Comparison of ENCODE assay signal across 23 mouse cellular contexts in genomic region chr2:150914781-150915515, GRCm38 (mm10). TPM values are rescaled to one million over a fixed set of nuclear protein-coding genes. Genes with fewer than 3 reads are reported as not detected.
DNase-seq lines count a peak whose midpoint lies in the region; ATAC-seq and TF ChIP-seq lines count a peak whose summit lies in the region.
"Had no signal": no experiment of that assay in that cellular context is flagged by ENCODE, and none has a peak within 500 bp of the region (broad histone marks: within the 10 kb centered on the region; RNA-seq: fewer than 3 reads in every experiment).

No protein-coding gene starts in this region.

- no peaks in the 10 kb centered on the region for H3K79me2 ChIP-seq in liver, adult 2 months (ENCODE audit: control insufficient read depth, insufficient read depth, low read length)

- peak; percentile 79 for DNase-seq in liver, adult 2 months (ENCODE audit: extremely low read depth, low read depth, low spot score)
- DNase-seq in liver = no peak
- DNase-seq in adrenal gland, adult 8-10 months = no peak
- DNase-seq in lung, postnatal 4 days = no peak
- DNase-seq in urinary bladder, postnatal 14 days (ENCODE audit: low spot score) = no peak
- DNase-seq: adrenal gland, postnatal 14 days; cerebellum, adult 11-12 months; cerebellum, adult 9-11 months; embryo, embryonic 11 days; gastrocnemius, postnatal 14 days; heart, adult 18-20 months; heart, postnatal 10 days; kidney, adult 9 months; kidney, postnatal 10 days; layer of hippocampus, adult 9-11 months had no signal

- 31% methylated on average over 4 of the region's 4 CpGs for WGBS in liver, adult 2 months

- H3K4me3 ChIP-seq in liver, adult 2 months (ENCODE audit: insufficient read depth, low read depth, low read length) = 0 out of 2 replicates have a peak overlapping the region, but pooled peaks have one; percentile 10
- H3K4me3 ChIP-seq: embryonic facial prominence, embryonic 12.5 days; heart, embryonic 13.5 days; lung, embryonic 15.5 days; midbrain, embryonic 13.5 days had no signal

- H3K27ac ChIP-seq in liver, adult 2 months (replicated peaks; ENCODE audit: insufficient read depth, low read depth, low read length) = no peak overlapping the region
- H3K27ac ChIP-seq: embryonic facial prominence, embryonic 12.5 days; heart, embryonic 13.5 days; lung, embryonic 15.5 days; midbrain, embryonic 13.5 days had no signal

- ATAC-seq in activated CD4-positive, CD25-positive, alpha-beta regulatory T cell, adult 4 months = peak; percentile 48
- 0 out of 2 replicates have a peak, but pooled peaks have one; percentile 40 for ATAC-seq in megakaryocyte, adult 5-6 weeks (ENCODE audit: poor library complexity, severe bottlenecking)
- ATAC-seq: forebrain, embryonic 14.5 days; intestine, postnatal 0 days; midbrain, embryonic 13.5 days had no signal

- H3K9ac ChIP-seq in liver, adult 2 months (ENCODE audit: low read depth, low read length) = no peak overlapping the region
- H3K9ac ChIP-seq: embryonic facial prominence, embryonic 12.5 days; heart, embryonic 13.5 days; lung, embryonic 15.5 days; midbrain, embryonic 13.5 days had no signal

- peaks cover 10% of the 10 kb centered on the region for H3K4me1 ChIP-seq in liver, adult 2 months (ENCODE audit: control insufficient read depth, insufficient read depth, low read length)
- H3K4me1 ChIP-seq: lung, embryonic 15.5 days had no signal

- TF ChIP-seq POLR2A in liver, adult 2 months (IDR thresholded peaks at IDR 0.05; ENCODE audit: extremely low read depth, insufficient read depth, low read length) = no peak

- TF ChIP-seq CTCF in liver, adult 2 months (IDR thresholded peaks at IDR 0.05; ENCODE audit: low read depth, low read length) = no peak

- H3K36me3 ChIP-seq in liver, adult 2 months (ENCODE audit: control insufficient read depth, insufficient read depth, low read length) = no peaks in the 10 kb centered on the region

- no peaks in the 10 kb centered on the region for H3K27me3 ChIP-seq in liver, adult 2 months (ENCODE audit: control insufficient read depth, insufficient read depth, low read length)
- H3K27me3 ChIP-seq: embryonic facial prominence, embryonic 12.5 days; heart, embryonic 13.5 days; lung, embryonic 15.5 days; midbrain, embryonic 13.5 days had no signal

RNA-seq across cellular contexts. Expression of gene Gins1, which starts 9.7 kb away (rescaled TPM):
- 4.4 and 5.4 TPM in 2 replicates for total RNA-seq in liver, adult 2 months (2014; rRNA removed)
- 2.0 and 2.7 TPM in 2 replicates for polyA plus RNA-seq in liver, adult 2 months (2012; rRNA removed)
- polyA plus RNA-seq in activated CD4-positive, CD25-positive, alpha-beta regulatory T cell, adult 4 months (2017; shearing (Covaris generic)) = 1 to 10 TPM; 8.0 to 9.6 TPM
- 53.1 and 69.5 TPM in 2 replicates for total RNA-seq in megakaryocyte, adult 5-6 weeks (2015)
- total RNA-seq in megakaryocyte, adult 5-6 weeks (2017) = 69.8 and 78.7 TPM in 2 replicates
- 1 to 10 TPM; 2.4 to 2.7 (median 2.6) TPM for total RNA-seq in adrenal gland, adult 8-10 months (2022)

RNA-seq across cellular contexts. Expression of gene Abhd12, which starts 10.4 kb away (rescaled TPM):
- total RNA-seq in liver, adult 2 months (2014; rRNA removed) = 31.8 and 33.4 TPM in 2 replicates
- polyA plus RNA-seq in liver, adult 2 months (2012; rRNA removed) = 26.3 and 28.4 TPM in 2 replicates
- 10 to 100 TPM; 14.7 to 15.9 TPM for polyA plus RNA-seq in activated CD4-positive, CD25-positive, alpha-beta regulatory T cell, adult 4 months (2017; shearing (Covaris generic))
- 37.6 and 51.0 TPM in 2 replicates for total RNA-seq in megakaryocyte, adult 5-6 weeks (2015)
- 47.4 and 100 TPM in 2 replicates for total RNA-seq in megakaryocyte, adult 5-6 weeks (2017)
- 100 to 1,000 TPM in 1 of 4 experiments, 10 to 100 TPM in 3; 76.1 to 111 (median 90.2) TPM for total RNA-seq in adrenal gland, adult 8-10 months (2022)
